Mouse (Mus musculus): ENCODE data around the gene Cwc22. TPM values are rescaled to one million over a fixed set of nuclear protein-coding genes. Genes with fewer than 3 reads are reported as not detected.

Cwc22 gene
- polyA plus RNA-seq, 1 experiment from 2014 or later: 34.7 TPM

GRCm38 (mm10) chr2:77887166-77887565 is 59.0 kb downstream of the Cwc22 start:
- no peaks in the 10 kb centered on the region for H3K9me3 ChIP-seq (ENCODE audit: control insufficient read depth, low read depth, low read length)
- H3K4me1 ChIP-seq (ENCODE audit: control insufficient read depth, insufficient read depth, low read length): no peaks in the 10 kb centered on the region
- H3K4me2 ChIP-seq (replicated peaks; ENCODE audit: low read depth, low read length): no peak overlapping the region
- WGBS: 93% methylated on average over 4 of the region's 4 CpGs
- ATAC-seq (ENCODE audit: insufficient number of reproducible peaks, insufficient read depth, low FRiP score, low read depth): no peak
- H3K4me3 ChIP-seq (ENCODE audit: low read depth, low read length): no peak overlapping the region
- no peaks in the 10 kb centered on the region for H3K36me3 ChIP-seq (ENCODE audit: control insufficient read depth, insufficient read depth, low read length)
- H3K27me3 ChIP-seq (ENCODE audit: control insufficient read depth, insufficient read depth, low read length): no peaks in the 10 kb centered on the region
- H3K9ac ChIP-seq (replicated peaks; ENCODE audit: low read depth, low read length): no peak overlapping the region
- H3K27ac ChIP-seq (ENCODE audit: low read length): no peak overlapping the region

DNA sequence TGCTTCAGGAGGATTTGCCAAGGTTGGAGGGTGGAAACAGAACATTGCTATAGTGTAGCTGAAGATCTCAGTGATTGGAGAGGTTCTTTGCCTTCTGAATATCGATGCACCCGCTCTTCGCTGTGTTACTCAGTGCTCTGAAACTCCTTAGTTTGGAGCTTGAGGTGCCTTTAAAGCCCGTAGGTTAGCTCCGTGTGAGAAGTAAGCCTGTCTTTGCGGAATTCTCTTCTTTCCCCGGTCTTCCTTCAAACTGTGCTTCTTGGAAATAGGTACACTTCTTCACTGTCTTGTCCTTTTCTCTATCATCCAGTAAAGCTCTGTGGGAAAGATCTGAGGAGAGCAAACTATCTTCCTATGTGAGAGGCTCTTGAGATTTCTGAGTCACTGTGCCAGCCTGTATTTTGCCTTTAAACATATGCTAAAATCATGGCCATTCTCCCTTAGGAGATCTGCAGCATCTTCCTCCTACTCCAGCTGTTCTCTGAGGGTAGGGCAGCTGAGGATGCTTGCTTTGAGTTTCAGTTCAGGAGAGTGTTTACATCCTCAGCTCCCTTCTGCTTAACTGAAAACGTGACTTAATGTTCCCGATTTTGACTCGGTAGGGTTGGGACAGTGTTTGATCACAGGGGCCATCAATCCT is 60.6 kb downstream of the Cwc22 start:
- no peak for ATAC-seq (ENCODE audit: insufficient number of reproducible peaks, insufficient read depth, low FRiP score, low read depth)
- Histone ChIP-seq H3K4me2 (replicated peaks; ENCODE audit: low read depth, low read length) (no peak overlapping the region), H3K9me3 (ENCODE audit: control insufficient read depth, low read depth, low read length) (no peaks in the 10 kb centered on the region), H3K27ac (ENCODE audit: low read length) (no peak overlapping the region), H3K4me3 (ENCODE audit: low read depth, low read length) (no peak overlapping the region), H3K27me3 (ENCODE audit: control insufficient read depth, insufficient read depth, low read length) (no peaks in the 10 kb centered on the region), H3K4me1 (ENCODE audit: control insufficient read depth, insufficient read depth, low read length) (no peaks in the 10 kb centered on the region), H3K9ac (replicated peaks; ENCODE audit: low read depth, low read length) (no peak overlapping the region), H3K36me3 (ENCODE audit: control insufficient read depth, insufficient read depth, low read length) (no peaks in the 10 kb centered on the region)
- WGBS: 79% methylated on average over 10 of the region's 10 CpGs

DNA sequence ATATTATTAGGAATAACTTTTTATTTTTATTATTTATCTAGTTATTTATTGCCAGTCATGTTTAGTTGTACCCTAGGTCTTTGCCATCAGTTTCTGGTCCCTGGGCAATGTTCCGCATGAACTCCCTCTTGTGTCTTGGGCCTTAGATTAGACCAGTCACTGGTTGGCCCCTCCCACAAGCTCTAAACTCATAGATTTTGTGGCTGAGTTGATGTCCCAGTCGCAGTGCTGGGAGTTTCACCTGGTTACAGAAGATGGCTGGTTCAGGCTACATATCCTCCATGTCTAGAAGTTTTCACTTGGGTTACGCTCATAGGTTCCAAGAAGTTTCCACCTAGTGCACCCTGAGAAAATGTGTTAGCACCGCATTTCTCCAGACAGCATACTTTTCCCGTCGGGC is 61.1 kb downstream of the Cwc22 start:
- no peaks in the 10 kb centered on the region for H3K9me3 ChIP-seq (ENCODE audit: control insufficient read depth, low read depth, low read length)
- no peaks in the 10 kb centered on the region for H3K4me1 ChIP-seq (ENCODE audit: control insufficient read depth, insufficient read depth, low read length)
- H3K27me3 ChIP-seq (ENCODE audit: control insufficient read depth, insufficient read depth, low read length): no peaks in the 10 kb centered on the region
- no peak overlapping the region for H3K9ac ChIP-seq (replicated peaks; ENCODE audit: low read depth, low read length)
- H3K27ac ChIP-seq (ENCODE audit: low read length): no peak overlapping the region
- ATAC-seq (ENCODE audit: insufficient number of reproducible peaks, insufficient read depth, low FRiP score, low read depth): no peak
- WGBS: 91% methylated on average over 6 of the region's 6 CpGs
- no peak overlapping the region for H3K4me2 ChIP-seq (replicated peaks; ENCODE audit: low read depth, low read length)
- no peak overlapping the region for H3K4me3 ChIP-seq (ENCODE audit: low read depth, low read length)
- H3K36me3 ChIP-seq (ENCODE audit: control insufficient read depth, insufficient read depth, low read length): no peaks in the 10 kb centered on the region

GRCm38 (mm10) chr2:77884491-77884890 is 61.7 kb downstream of the Cwc22 start:
- Histone ChIP-seq H3K4me1 (ENCODE audit: control insufficient read depth, insufficient read depth, low read length) (no peaks in the 10 kb centered on the region), H3K36me3 (ENCODE audit: control insufficient read depth, insufficient read depth, low read length) (no peaks in the 10 kb centered on the region), H3K27ac (ENCODE audit: low read length) (no peak overlapping the region), H3K27me3 (ENCODE audit: control insufficient read depth, insufficient read depth, low read length) (no peaks in the 10 kb centered on the region), H3K9ac (replicated peaks; ENCODE audit: low read depth, low read length) (no peak overlapping the region), H3K9me3 (ENCODE audit: control insufficient read depth, low read depth, low read length) (no peaks in the 10 kb centered on the region), H3K4me2 (replicated peaks; ENCODE audit: low read depth, low read length) (no peak overlapping the region), H3K4me3 (ENCODE audit: low read depth, low read length) (no peak overlapping the region)
- ATAC-seq (ENCODE audit: insufficient number of reproducible peaks, insufficient read depth, low FRiP score, low read depth): no peak
- WGBS: 92% methylated on average over 3 of the region's 3 CpGs

GRCm38 (mm10) chr2:77882961-77883360 is 63.2 kb downstream of the Cwc22 start:
- WGBS: 89% methylated on average over 4 of the region's 4 CpGs
- H3K4me2 ChIP-seq (replicated peaks; ENCODE audit: low read depth, low read length): no peak overlapping the region
- no peak for ATAC-seq (ENCODE audit: insufficient number of reproducible peaks, insufficient read depth, low FRiP score, low read depth)
- H3K36me3 ChIP-seq (ENCODE audit: control insufficient read depth, insufficient read depth, low read length): no peaks in the 10 kb centered on the region
- no peaks in the 10 kb centered on the region for H3K4me1 ChIP-seq (ENCODE audit: control insufficient read depth, insufficient read depth, low read length)
- H3K4me3 ChIP-seq (ENCODE audit: low read depth, low read length): no peak overlapping the region
- H3K9ac ChIP-seq (replicated peaks; ENCODE audit: low read depth, low read length): no peak overlapping the region
- H3K27me3 ChIP-seq (ENCODE audit: control insufficient read depth, insufficient read depth, low read length): no peaks in the 10 kb centered on the region
- no peaks in the 10 kb centered on the region for H3K9me3 ChIP-seq (ENCODE audit: control insufficient read depth, low read depth, low read length)
- H3K27ac ChIP-seq (ENCODE audit: low read length): no peak overlapping the region

GRCm38 (mm10) chr2:77881301-77882199 is 64.6 kb downstream of the Cwc22 start:
- WGBS: 78% methylated on average over 5 of the region's 5 CpGs
- no peak for ATAC-seq (ENCODE audit: insufficient number of reproducible peaks, insufficient read depth, low FRiP score, low read depth)

DNA sequence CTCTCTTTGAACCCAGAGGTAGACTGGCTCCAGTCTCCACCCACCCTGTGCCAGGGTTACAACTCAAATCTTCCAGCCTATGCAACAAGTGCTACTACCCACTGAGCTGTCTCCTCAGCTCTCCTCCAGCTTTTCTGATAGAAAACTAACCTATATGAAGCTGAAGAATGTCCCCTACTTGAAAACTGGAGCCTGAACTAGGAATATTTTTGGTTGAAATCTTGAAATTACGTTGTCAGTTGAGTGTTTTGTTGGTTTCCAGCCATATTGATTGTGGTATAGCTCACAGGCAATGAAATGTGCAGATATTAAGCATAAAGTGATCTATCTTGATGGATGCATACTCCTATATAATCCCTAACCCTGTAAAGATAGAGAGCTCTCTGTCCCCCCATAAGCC is 65.8 kb downstream of the Cwc22 start:
- Histone ChIP-seq H3K4me3 (ENCODE audit: low read depth, low read length) (no peak overlapping the region), H3K27me3 (ENCODE audit: control insufficient read depth, insufficient read depth, low read length) (no peaks in the 10 kb centered on the region), H3K9ac (replicated peaks; ENCODE audit: low read depth, low read length) (no peak overlapping the region), H3K4me1 (ENCODE audit: control insufficient read depth, insufficient read depth, low read length) (no peaks in the 10 kb centered on the region), H3K27ac (ENCODE audit: low read length) (no peak overlapping the region), H3K9me3 (ENCODE audit: control insufficient read depth, low read depth, low read length) (no peaks in the 10 kb centered on the region), H3K36me3 (ENCODE audit: control insufficient read depth, insufficient read depth, low read length) (no peaks in the 10 kb centered on the region), H3K4me2 (replicated peaks; ENCODE audit: low read depth, low read length) (no peak overlapping the region)
- ATAC-seq (ENCODE audit: insufficient number of reproducible peaks, insufficient read depth, low FRiP score, low read depth): no peak
- WGBS: 82% methylated on average over 1 of the region's 1 CpGs

More at GRCm38 (mm10) chr2:77881301-77882199, 64.6 kb downstream of the Cwc22 start:
- H3K9ac ChIP-seq (replicated peaks; ENCODE audit: low read depth, low read length): no peak overlapping the region
- no peaks in the 10 kb centered on the region for H3K27me3 ChIP-seq (ENCODE audit: control insufficient read depth, insufficient read depth, low read length)
- H3K9me3 ChIP-seq (ENCODE audit: control insufficient read depth, low read depth, low read length): no peaks in the 10 kb centered on the region
- no peaks in the 10 kb centered on the region for H3K4me1 ChIP-seq (ENCODE audit: control insufficient read depth, insufficient read depth, low read length)
- H3K36me3 ChIP-seq (ENCODE audit: control insufficient read depth, insufficient read depth, low read length): no peaks in the 10 kb centered on the region
- no peak overlapping the region for H3K27ac ChIP-seq (ENCODE audit: low read length)
- H3K4me2 ChIP-seq (replicated peaks; ENCODE audit: low read depth, low read length): no peak overlapping the region
- H3K4me3 ChIP-seq (ENCODE audit: low read depth, low read length): no peak overlapping the region

DNA sequence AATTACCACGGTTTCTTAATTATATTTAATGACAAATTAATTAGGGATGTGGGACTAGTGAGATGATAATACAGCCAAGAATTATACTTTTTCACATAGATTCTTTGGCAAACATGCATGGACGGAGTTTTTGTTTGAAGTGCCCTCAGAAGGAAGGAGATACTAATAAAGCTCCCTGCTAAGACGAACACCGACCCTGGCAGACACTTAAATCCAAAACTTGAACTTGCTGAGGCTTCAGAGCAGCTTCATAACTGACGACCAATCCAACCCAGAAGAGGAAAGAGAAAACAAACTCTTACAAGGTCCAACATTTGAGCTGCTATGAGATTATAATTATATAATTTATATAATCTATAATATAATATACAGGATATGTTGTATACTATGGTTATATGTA is 66.4 kb downstream of the Cwc22 start:
- H3K27ac ChIP-seq (ENCODE audit: low read length): no peak overlapping the region
- H3K4me3 ChIP-seq (ENCODE audit: low read depth, low read length): no peak overlapping the region
- H3K9me3 ChIP-seq (ENCODE audit: control insufficient read depth, low read depth, low read length): no peaks in the 10 kb centered on the region
- no peaks in the 10 kb centered on the region for H3K4me1 ChIP-seq (ENCODE audit: control insufficient read depth, insufficient read depth, low read length)
- no peak for ATAC-seq (ENCODE audit: insufficient number of reproducible peaks, insufficient read depth, low FRiP score, low read depth)
- H3K27me3 ChIP-seq (ENCODE audit: control insufficient read depth, insufficient read depth, low read length): no peaks in the 10 kb centered on the region
- no peak overlapping the region for H3K9ac ChIP-seq (replicated peaks; ENCODE audit: low read depth, low read length)
- H3K36me3 ChIP-seq (ENCODE audit: control insufficient read depth, insufficient read depth, low read length): no peaks in the 10 kb centered on the region
- 69% methylated on average over 5 of the region's 5 CpGs for WGBS
- H3K4me2 ChIP-seq (replicated peaks; ENCODE audit: low read depth, low read length): no peak overlapping the region
